Mouse (Mus musculus) CH12.LX (cell line): ENCODE measurements around the gene Nuak2. TPM values are rescaled to one million over a fixed set of nuclear protein-coding genes. Genes with fewer than 3 reads are reported as not detected.

Experiments used
- DNase-seq: peaks from one replicate; pipeline ENCODE4 v3.0.0-alpha.2; 2013; ENCODE audit errors: extremely low read depth
- H3K27ac ChIP-seq: 2 replicates; pipeline ENCODE4 v1.5.1; 2012; ENCODE audit warnings: low read depth, mild to moderate bottlenecking, control low read depth, moderate library complexity; ENCODE audit not compliant: insufficient read depth
- H3K27me3 ChIP-seq: replicated peaks from 2 replicates; pipeline ENCODE3; 2012; ENCODE audit warnings: inconsistent platforms
- H3K36me3 ChIP-seq, 2 experiments: replicated peaks in 1 of 2; 2 replicates each; pipeline versions ENCODE3 to v1.6.1; 2012; ENCODE audit warnings: inconsistent platforms in 1 of 2, low read length in 1 of 2, mild to moderate bottlenecking in 1 of 2, mixed read lengths in 1 of 2, moderate library complexity in 1 of 2; ENCODE audit not compliant: control insufficient read depth in 1 of 2, insufficient read depth in 1 of 2
- H3K4me1 ChIP-seq, 2 experiments: 2 replicates each; pipeline ENCODE4 v1.6.1; 2012; ENCODE audit warnings: inconsistent platforms in 1 of 2, moderate library complexity in 1 of 2; ENCODE audit not compliant: insufficient read depth in 2 of 2, control insufficient read depth in 1 of 2
- H3K4me2 ChIP-seq: 2 replicates; pipeline ENCODE4 v1.6.1; 2012; ENCODE audit warnings: low read depth, mild to moderate bottlenecking, control low read depth; ENCODE audit not compliant: poor library complexity, insufficient read depth, severe bottlenecking
- H3K4me3 ChIP-seq, 3 experiments: fragments of 150-350 bp in 1 of 3; sonication (generic) in 1 of 3; replicated peaks in 1 of 3; 2 replicates each; pipeline versions ENCODE3 to v1.5.1; 2011 to 2012; ENCODE audit warnings: low read depth in 2 of 3, low read length in 2 of 3, mild to moderate bottlenecking in 2 of 3, moderate library complexity in 2 of 3, control low read depth in 1 of 3, improper control_type of control experiment in 1 of 3, inconsistent platforms in 1 of 3, mixed read lengths in 1 of 3; ENCODE audit not compliant: poor library complexity in 1 of 3
- H3K79me2 ChIP-seq: replicated peaks from 2 replicates; pipeline ENCODE4 v1.6.1; 2012; ENCODE audit warnings: mild to moderate bottlenecking, moderate library complexity; ENCODE audit not compliant: control insufficient read depth, poor library complexity, insufficient read depth, severe bottlenecking; ENCODE audit errors: extremely low read depth
- H3K9ac ChIP-seq: 2 replicates; pipeline ENCODE4 v1.6.1; 2012; ENCODE audit warnings: low read depth, mild to moderate bottlenecking, control low read depth, moderate library complexity; ENCODE audit not compliant: insufficient read depth
- H3K9me3 ChIP-seq: replicated peaks from 2 replicates; pipeline ENCODE3; 2012; ENCODE audit warnings: low read length, inconsistent platforms, mixed read lengths
- BHLHE40 ChIP-seq: IDR thresholded peaks from 2 replicates; pipeline ENCODE4 v1.6.1; 2011; ENCODE audit warnings: mild to moderate bottlenecking, low read depth, low read length, improper control_type of control experiment
- E2F4 ChIP-seq: IDR thresholded peaks from 2 replicates; pipeline ENCODE4 v1.6.1; 2011; ENCODE audit warnings: low read depth, low read length, improper control_type of control experiment; ENCODE audit not compliant: insufficient replicate concordance
- ETS1 ChIP-seq: conservative IDR thresholded peaks from 2 replicates; pipeline ENCODE4 v1.6.1; 2012; ENCODE audit warnings: low read depth, mild to moderate bottlenecking, inconsistent platforms, low read length, improper control_type of control experiment, moderate library complexity
- IRF4 ChIP-seq: IDR thresholded peaks from 2 replicates; pipeline ENCODE4 v1.6.1; 2014; ENCODE audit warnings: low read depth, mild to moderate bottlenecking, inconsistent platforms, low read length, improper control_type of control experiment
- JUN ChIP-seq: IDR thresholded peaks from 2 replicates; pipeline ENCODE4 v1.6.1; 2011; ENCODE audit warnings: low read depth, mild to moderate bottlenecking, low read length, improper control_type of control experiment, moderate library complexity; ENCODE audit not compliant: insufficient read depth
- JUND ChIP-seq: conservative IDR thresholded peaks from 2 replicates; pipeline ENCODE4 v1.6.1; 2011; ENCODE audit warnings: low read depth, low read length, improper control_type of control experiment
- KAT2A ChIP-seq: IDR thresholded peaks from 2 replicates; pipeline ENCODE4 v1.6.1; 2012; ENCODE audit warnings: low read length, improper control_type of control experiment, inconsistent platforms; ENCODE audit not compliant: insufficient replicate concordance
- MAZ ChIP-seq: IDR thresholded peaks from 2 replicates; pipeline ENCODE4 v1.6.1; 2012; ENCODE audit warnings: low read depth, mild to moderate bottlenecking, inconsistent platforms, low read length, improper control_type of control experiment, moderate library complexity
- MEF2A ChIP-seq: IDR thresholded peaks from 2 replicates; pipeline ENCODE4 v1.6.1; 2014; ENCODE audit warnings: low read depth, mild to moderate bottlenecking, inconsistent platforms, low read length, improper control_type of control experiment, borderline replicate concordance
- MXI1 ChIP-seq: IDR thresholded peaks from 2 replicates; pipeline ENCODE4 v1.6.1; 2011; ENCODE audit warnings: mild to moderate bottlenecking, low read depth, low read length, improper control_type of control experiment
- MYC ChIP-seq: IDR thresholded peaks from 2 replicates; pipeline ENCODE4 v1.6.1; 2011; ENCODE audit warnings: low read depth, mild to moderate bottlenecking, improper control_type of control experiment, low read length
- PAX5 ChIP-seq: IDR thresholded peaks from 2 replicates; pipeline ENCODE4 v1.6.1; 2012; ENCODE audit warnings: low read length, inconsistent platforms, mixed read lengths
- RAD21 ChIP-seq: IDR thresholded peaks from 2 replicates; pipeline ENCODE4 v1.6.1; 2011; ENCODE audit warnings: low read depth, mild to moderate bottlenecking, low read length, improper control_type of control experiment, moderate library complexity
- RCOR1 ChIP-seq: conservative IDR thresholded peaks from 2 replicates; pipeline ENCODE4 v1.6.1; 2012; ENCODE audit warnings: low read depth, mild to moderate bottlenecking, inconsistent platforms, low read length, improper control_type of control experiment
- SIN3A ChIP-seq: IDR thresholded peaks from 2 replicates; pipeline ENCODE4 v1.6.1; 2012; ENCODE audit warnings: low read length, improper control_type of control experiment, inconsistent platforms
- SMC3 ChIP-seq: IDR thresholded peaks from 2 replicates; pipeline ENCODE4 v1.6.1; 2011; ENCODE audit warnings: low read depth, low read length, improper control_type of control experiment
- UBTF ChIP-seq: IDR thresholded peaks from 2 replicates; pipeline ENCODE4 v1.6.1; 2012; ENCODE audit warnings: low read depth, mild to moderate bottlenecking, inconsistent platforms, low read length, improper control_type of control experiment, moderate library complexity
- ZC3H11A ChIP-seq: IDR thresholded peaks from 2 replicates; pipeline ENCODE4 v1.6.1; 2012; ENCODE audit warnings: low read depth, mild to moderate bottlenecking, inconsistent platforms, low read length, improper control_type of control experiment
- ZKSCAN1 ChIP-seq: IDR thresholded peaks from 2 replicates; pipeline ENCODE4 v1.6.1; 2012; ENCODE audit warnings: low read depth, inconsistent platforms, low read length, improper control_type of control experiment, borderline replicate concordance
- dilution Hi-C: fragments of 300-500 bp; cut with MboI; formaldehyde crosslinking; loops from 2 replicates; pipeline ENCODE4 v1.14.3; 2020; ENCODE audit warnings: low sequenced_read_pairs; ENCODE audit not compliant: extremely low pct_unique_long_range_greater_than_20kb, extremely low pct_ligation_motif_present
- in situ Hi-C: fragments of 300-500 bp; cut with MboI; formaldehyde crosslinking; loops from 3 replicates; pipeline ENCODE4 v1.14.3; 2019; ENCODE audit warnings: low sequenced_read_pairs, low pct_ligation_motif_present, low pct_unique_long_range_greater_than_20kb, mixed read lengths
- polyA plus RNA-seq: library from polyadenylated mRNA; unstranded; fragments of >175 nt; gene quantifications from 2 replicates; pipeline ENCODE4 v1.2.1, GENCODE M21; 2012; ENCODE audit warnings: low read depth; ENCODE audit not compliant: insufficient read length
- total RNA-seq, 2 experiments: library from RNA; depleted of rRNA; stranded (reverse); fragments of 300-350 nt in 1 of 2; fragments of >200 nt in 1 of 2; gene quantifications; 2 replicates each; pipeline ENCODE4 v1.2.3; 2012 to 2014

Gene Nuak2
- total and polyA plus RNA-seq, 3 experiments, result 0.30 TPM; not detected in 2

GRCm38 (mm10) chr1:132271237-132271636 is 44.7 kb upstream of the Nuak2 start:
- TF ChIP-seq JUN (no peak), RCOR1 (no peak), ZC3H11A (no peak), ETS1 (no peak), MXI1 (no peak), MAZ (no peak), PAX5 (no peak), SIN3A (no peak), BHLHE40 (no peak), MYC (no peak), JUND (no peak)
- DNase-seq, result no peak
- in situ Hi-C loops (no loop called here), dilution Hi-C loops (no loop called here)
- Histone ChIP-seq H3K27ac (no peak overlapping the region), H3K9me3 (no peaks in the 10 kb centered on the region), H3K4me3 (no peak overlapping the region), H3K4me2 (no peak overlapping the region), H3K27me3 (no peaks in the 10 kb centered on the region), H3K9ac (no peak overlapping the region), H3K79me2 (no peaks in the 10 kb centered on the region), H3K4me1 (peaks cover 5 to 36% of the 10 kb centered on the region in 2 experiments), H3K36me3 (no peaks in the 10 kb centered on the region)

DNA sequence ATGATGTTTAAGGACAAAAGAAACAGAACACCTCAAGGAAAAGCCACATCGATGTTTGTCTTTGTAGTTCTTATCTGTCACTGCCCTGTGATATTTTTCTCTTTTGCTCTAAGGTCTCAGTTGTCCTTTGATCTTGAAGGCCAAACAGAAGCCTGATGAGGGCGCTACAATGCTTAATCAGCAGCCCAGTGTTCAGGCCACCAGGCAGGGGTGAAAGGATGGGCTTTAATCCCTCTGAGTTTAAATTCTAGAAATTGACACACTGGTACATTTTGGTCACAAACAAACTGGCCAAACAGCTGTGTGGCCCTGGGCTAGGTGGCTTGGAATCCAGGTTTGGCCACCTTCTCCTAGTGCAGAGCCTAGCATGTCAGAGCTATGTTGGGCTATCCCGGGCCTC is 39.2 kb upstream of the Nuak2 start:
- no peak overlapping the region for H3K4me2 ChIP-seq
- no peaks in the 10 kb centered on the region for H3K4me1 ChIP-seq
- H3K9me3 ChIP-seq, result no peaks in the 10 kb centered on the region
- no peaks in the 10 kb centered on the region for H3K79me2 ChIP-seq
- H3K27me3 ChIP-seq, result no peaks in the 10 kb centered on the region
- dilution Hi-C loops, result no loop called here
- no peak overlapping the region for H3K9ac ChIP-seq
- H3K27ac ChIP-seq, result no peak overlapping the region
- H3K4me3 ChIP-seq, result no peak overlapping the region
- DNase-seq, result no peak
- no peaks in the 10 kb centered on the region for H3K36me3 ChIP-seq
- no peak for TF ChIP-seq E2F4
- no peak for TF ChIP-seq MEF2A
- TF ChIP-seq SMC3, result no peak
- TF ChIP-seq MYC, result no peak
- no peak for TF ChIP-seq RAD21
- no peak for TF ChIP-seq BHLHE40
- no peak for TF ChIP-seq PAX5
- no peak for TF ChIP-seq ZKSCAN1
- no peak for TF ChIP-seq IRF4
- no peak for TF ChIP-seq SIN3A
- no peak for TF ChIP-seq KAT2A
- no peak for TF ChIP-seq JUN
- no peak for TF ChIP-seq UBTF
- in situ Hi-C loops, result no loop called here
